Mouse (Mus musculus) forebrain, embryonic 14.5 days (tissue): ENCODE data around the gene Atp8a1. TPM values are rescaled to one million over a fixed set of nuclear protein-coding genes. Genes with fewer than 3 reads are reported as not detected.
A peak's percentile ranks its signal among the peaks of the same experiment; 100 is the strongest.

Experiments
- ATAC-seq: fragments of 200-750 bp; cut with Nextera tagmentation; 2 replicates; pipeline ENCODE4 v1.8.0; 2017; ENCODE audit warnings: mild to moderate bottlenecking, moderate library complexity
- DNase-seq: peaks from one replicate; pipeline ENCODE4 v3.0.0-alpha.2; 2015; ENCODE audit warnings: low spot score
- H3K27ac ChIP-seq: fragments of 300-500 bp; sonication (generic); 2 replicates; pipeline ENCODE4 v1.5.1; 2014; ENCODE audit warnings: low read depth, mild to moderate bottlenecking, control low read depth, low read length, moderate library complexity
- H3K27me3 ChIP-seq: fragments of 300-500 bp; sonication (generic); replicated peaks from 2 replicates; pipeline ENCODE4 v1.6.1; 2014; ENCODE audit warnings: low read length, control low read depth, mixed read lengths; ENCODE audit not compliant: control insufficient read depth, insufficient read depth
- H3K36me3 ChIP-seq: fragments of 300-500 bp; sonication (generic); 2 replicates; pipeline ENCODE4 v1.6.1; 2014; ENCODE audit warnings: low read length, control low read depth; ENCODE audit not compliant: control insufficient read depth, insufficient read depth
- H3K4me1 ChIP-seq: fragments of 300-500 bp; sonication (generic); 2 replicates; pipeline ENCODE4 v1.6.1; 2014; ENCODE audit warnings: antibody characterized with exemption, low read length, control low read depth; ENCODE audit not compliant: control insufficient read depth, insufficient read depth
- H3K4me2 ChIP-seq: fragments of 300-500 bp; sonication (generic); 2 replicates; pipeline ENCODE4 v1.6.1; 2014; ENCODE audit warnings: mild to moderate bottlenecking, control low read depth, low read length
- H3K4me3 ChIP-seq: fragments of 300-500 bp; sonication (generic); 2 replicates; pipeline ENCODE4 v1.5.1; 2014; ENCODE audit warnings: low read depth, low read length, control low read depth
- H3K9ac ChIP-seq: fragments of 300-500 bp; sonication (generic); 2 replicates; pipeline ENCODE4 v1.6.1; 2014; ENCODE audit warnings: mild to moderate bottlenecking, low read length, control low read depth, moderate library complexity
- H3K9me3 ChIP-seq: fragments of 300-500 bp; sonication (generic); replicated peaks from 2 replicates; pipeline ENCODE4 v1.6.1; 2016; ENCODE audit warnings: low read length, control low read depth, mixed read lengths; ENCODE audit not compliant: control insufficient read depth
- WGBS: fragments of 180-500 bp; shearing (Covaris S2); extraction: QIAGEN DNeasy Blood & Tissue Kit; methylation state at CpG from one replicate; pipeline ENCODE4 v1.1.7; 2014; 5-methylcytosine and 5-hydroxymethylcytosine counted together
- polyA plus RNA-seq: library from polyadenylated mRNA; unstranded; fragments of >200 nt; fragmentation: Nextera tagmentation; extraction: Ambion mirVana; gene quantifications from 2 replicates; pipeline ENCODE4 v1.2.1, GENCODE M21; 2014

Gene Atp8a1
- polyA plus RNA-seq, 1 experiment from 2014 or later = 24.2 TPM

- WGBS = 90% methylated on average over 6 of the region's 6 CpGs
- Histone ChIP-seq H3K27ac (no peak overlapping the region), H3K4me1 (no peaks in the 10 kb centered on the region), H3K4me2 (no peak overlapping the region), H3K36me3 (no peaks in the 10 kb centered on the region), H3K9ac (no peak overlapping the region), H3K9me3 (no peaks in the 10 kb centered on the region), H3K27me3 (no peaks in the 10 kb centered on the region), H3K4me3 (no peak overlapping the region)
- no peak for ATAC-seq
- no peak for DNase-seq
These were observed 7.9 kb upstream of the Atp8a1 start for GRCm38 (mm10) chr5:67854963-67855606.

- Histone ChIP-seq H3K4me2 (no peak overlapping the region), H3K27me3 (no peaks in the 10 kb centered on the region), H3K9ac (no peak overlapping the region), H3K36me3 (no peaks in the 10 kb centered on the region), H3K4me3 (no peak overlapping the region), H3K4me1 (no peaks in the 10 kb centered on the region), H3K27ac (no peak overlapping the region), H3K9me3 (no peaks in the 10 kb centered on the region)
- ATAC-seq (no peak), DNase-seq (no peak)
- WGBS = 72% methylated on average over 2 of the region's 2 CpGs
These were observed 5.6 kb upstream of the Atp8a1 start for GRCm38 (mm10) chr5:67852860-67853259.

GRCm38 (mm10) chr5:67849411-67849810 lies 2.2 kb upstream of the Atp8a1 start:
- Histone ChIP-seq H3K27ac (no peak overlapping the region), H3K4me3 (no peak overlapping the region), H3K4me1 (peaks cover 18% of the 10 kb centered on the region), H3K36me3 (no peaks in the 10 kb centered on the region), H3K9ac (no peak overlapping the region), H3K4me2 (no peak overlapping the region), H3K9me3 (no peaks in the 10 kb centered on the region), H3K27me3 (no peaks in the 10 kb centered on the region)
- DNase-seq (no peak), ATAC-seq (no peak)
- WGBS = 77% methylated on average over 4 of the region's 4 CpGs

DNA sequence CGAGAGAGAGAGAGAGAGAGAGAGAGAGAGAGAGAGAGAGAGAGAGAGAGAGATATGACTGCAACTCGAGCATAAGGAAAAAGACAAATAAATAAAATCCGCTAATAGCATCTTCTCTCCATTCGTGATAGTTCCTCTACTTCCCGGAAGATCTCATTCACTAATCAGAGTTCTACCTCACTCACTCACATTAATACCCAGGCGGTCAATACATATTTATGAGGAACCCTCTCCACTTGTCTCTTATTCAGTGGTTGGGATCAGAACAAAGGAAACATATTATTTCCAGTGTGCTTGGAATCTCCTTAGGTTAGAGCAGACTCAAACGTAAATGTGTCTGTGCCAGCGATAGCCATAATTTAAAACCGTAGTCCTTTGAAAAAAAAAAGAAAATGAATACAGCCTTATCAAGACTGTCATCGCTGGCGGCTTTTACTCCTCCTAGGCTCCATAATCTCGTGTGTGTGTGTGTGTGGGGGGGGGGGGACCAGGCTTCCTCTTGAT lies 1.3 kb upstream of the Atp8a1 start:
- Histone ChIP-seq H3K4me1 (peaks cover 18% of the 10 kb centered on the region), H3K27ac (no peak overlapping the region; the same call in 1 of the 2 replicates), H3K9me3 (no peaks in the 10 kb centered on the region), H3K4me2 (peak overlapping the region; percentile 62; the same call in 1 of the 2 replicates), H3K27me3 (no peaks in the 10 kb centered on the region), H3K9ac (no peak overlapping the region), H3K36me3 (no peaks in the 10 kb centered on the region), H3K4me3 (no peak overlapping the region)
- 57% methylated on average over 12 of the region's 12 CpGs for whole genome bisulfite sequencing
- no peak for ATAC-seq
- peak; percentile 44 for DNase-seq

DNA sequence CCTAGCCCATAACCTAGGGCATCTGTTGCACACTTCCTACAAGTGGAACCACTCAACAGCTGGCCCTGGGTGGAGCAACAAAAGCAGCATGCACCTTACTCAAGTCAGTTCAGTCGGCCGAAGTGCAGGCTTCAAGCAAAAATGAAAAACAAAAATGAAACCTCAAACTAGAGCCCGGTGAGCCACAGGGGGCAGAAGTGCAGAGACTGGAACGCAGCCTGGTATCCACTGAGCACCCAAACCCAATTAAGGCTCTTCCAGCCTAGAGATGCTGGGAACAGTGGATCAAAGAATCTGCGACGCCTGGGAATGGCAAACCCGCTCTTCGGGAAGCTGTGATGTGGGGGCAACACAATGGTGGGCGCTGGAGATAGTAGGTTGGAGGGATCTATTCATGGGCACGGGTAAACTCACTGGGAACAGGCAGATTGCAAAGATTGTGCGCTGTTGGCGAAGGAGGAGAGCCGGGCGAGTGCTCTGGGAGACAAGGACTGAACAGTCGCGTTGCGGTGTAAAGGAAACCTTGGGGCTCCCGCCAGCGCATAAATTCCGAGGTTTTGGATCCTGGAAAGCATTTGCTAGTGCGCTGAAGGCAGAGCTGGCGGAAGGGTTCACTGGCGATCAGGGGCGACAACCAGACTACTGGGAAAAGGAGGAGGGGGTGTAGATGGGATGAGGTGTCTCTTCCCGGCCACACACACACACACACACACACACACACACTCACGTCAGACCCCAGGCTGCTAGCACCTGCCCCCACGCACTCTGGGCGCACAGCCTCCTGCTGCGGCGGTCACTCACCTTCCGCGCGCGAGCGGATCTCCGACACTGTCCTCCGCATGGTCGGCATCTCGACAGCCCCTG lies 641 bp downstream of the Atp8a1 start:
- Histone ChIP-seq H3K9ac (peak overlapping the region; percentile 84), H3K4me1 (peaks cover 30% of the 10 kb centered on the region), H3K4me2 (peak overlapping the region; percentile 62), H3K27ac (peak overlapping the region; percentile 84), H3K4me3 (peak overlapping the region; percentile 81), H3K36me3 (no peaks in the 10 kb centered on the region), H3K9me3 (no peaks in the 10 kb centered on the region), H3K27me3 (no peaks in the 10 kb centered on the region)
- under 1% methylated on average over 39 of the region's 39 CpGs for WGBS
- DNase-seq (peak; percentile 70), ATAC-seq (0 out of 2 replicates have a peak, but pooled peaks have one; percentile 0)

- Histone ChIP-seq H3K4me2 (peak overlapping the region; percentile 62), H3K9ac (peak overlapping the region; percentile 84; the same call in 1 of the 2 replicates), H3K27me3 (no peaks in the 10 kb centered on the region), H3K36me3 (no peaks in the 10 kb centered on the region), H3K4me1 (peaks cover 32% of the 10 kb centered on the region), H3K4me3 (peak overlapping the region; percentile 81), H3K9me3 (no peaks in the 10 kb centered on the region), H3K27ac (no peak overlapping the region)
- DNase-seq = peak; percentile 29
- ATAC-seq = no peak
- WGBS = 14% methylated on average over 8 of the region's 8 CpGs
These were observed 2.0 kb downstream of the Atp8a1 start for GRCm38 (mm10) chr5:67845190-67845691.

DNA sequence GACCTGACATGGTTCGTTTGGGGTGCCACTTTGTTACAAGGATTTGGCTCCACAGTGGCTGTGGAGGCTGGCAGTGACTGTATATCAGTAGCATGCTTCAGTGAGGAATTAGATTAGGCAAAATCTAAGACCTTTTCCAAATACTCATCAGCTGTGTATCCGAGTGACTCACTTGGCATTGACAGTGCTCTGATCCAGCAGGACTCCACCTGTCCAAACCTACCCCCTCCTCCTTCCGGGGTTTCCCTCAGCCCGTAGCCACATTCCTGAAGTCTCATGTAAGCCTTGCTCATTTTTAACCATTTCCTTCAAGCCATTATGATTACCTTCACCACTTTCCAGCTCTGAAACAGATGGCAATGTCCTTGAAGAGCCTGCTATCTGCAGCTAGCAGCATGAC lies 3.2 kb downstream of the Atp8a1 start:
- H3K4me1 ChIP-seq = peaks cover 32% of the 10 kb centered on the region
- H3K4me2 ChIP-seq = 0 out of 2 replicates have a peak overlapping the region, but pooled peaks have one; percentile 9
- no peaks in the 10 kb centered on the region for H3K27me3 ChIP-seq
- H3K9ac ChIP-seq = no peak overlapping the region
- no peak overlapping the region for H3K4me3 ChIP-seq
- H3K27ac ChIP-seq = no peak overlapping the region
- WGBS = 73% methylated on average over 4 of the region's 4 CpGs
- H3K9me3 ChIP-seq = no peaks in the 10 kb centered on the region
- ATAC-seq (no peak), DNase-seq (no peak)
- H3K36me3 ChIP-seq = no peaks in the 10 kb centered on the region

DNA sequence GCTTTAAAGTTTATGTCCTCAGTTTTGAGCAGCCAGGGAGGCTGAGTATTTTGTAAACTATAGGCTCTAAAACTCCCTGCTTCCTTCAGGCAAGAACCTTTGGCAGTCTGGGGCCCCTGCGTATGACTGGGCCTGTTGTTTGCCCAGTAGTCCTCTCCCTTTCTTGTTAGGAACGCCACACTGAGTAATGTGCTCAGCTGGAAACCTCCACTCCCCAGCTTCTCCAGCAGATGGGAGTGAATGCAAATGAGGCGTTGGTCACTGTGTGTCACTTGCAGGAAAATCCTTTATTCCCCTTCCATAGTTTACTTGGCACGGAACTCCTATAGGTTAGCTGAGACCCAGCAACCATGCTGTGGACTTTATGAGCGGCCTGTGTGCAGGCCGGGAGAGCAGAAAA lies 4.9 kb downstream of the Atp8a1 start:
- Histone ChIP-seq H3K4me3 (no peak overlapping the region), H3K9ac (no peak overlapping the region), H3K4me2 (no peak overlapping the region; the same call in 1 of the 2 replicates), H3K27me3 (no peaks in the 10 kb centered on the region), H3K36me3 (no peaks in the 10 kb centered on the region), H3K9me3 (no peaks in the 10 kb centered on the region), H3K4me1 (peaks cover 32% of the 10 kb centered on the region), H3K27ac (peak overlapping the region; percentile 40)
- ATAC-seq (peak; percentile 7; the same call in 1 of the 2 replicates), DNase-seq (peak; percentile 71)
- WGBS = 4% methylated on average over 6 of the region's 6 CpGs
